Mouse (Mus musculus) forebrain, embryonic 14.5 days (tissue): ENCODE results near the gene Snrpa. TPM values are rescaled to one million over a fixed set of nuclear protein-coding genes. Genes with fewer than 3 reads are reported as not detected.

Experiments used
- ATAC-seq: fragments of 200-750 bp; cut with Nextera tagmentation; 2 replicates; pipeline ENCODE4 v1.8.0; 2017; ENCODE audit warnings: mild to moderate bottlenecking, moderate library complexity
- DNase-seq: peaks from one replicate; pipeline ENCODE4 v3.0.0-alpha.2; 2015; ENCODE audit warnings: low spot score
- H3K27ac ChIP-seq: fragments of 300-500 bp; sonication (generic); 2 replicates; pipeline ENCODE4 v1.5.1; 2014; ENCODE audit warnings: low read depth, mild to moderate bottlenecking, control low read depth, low read length, moderate library complexity
- H3K27me3 ChIP-seq: fragments of 300-500 bp; sonication (generic); replicated peaks from 2 replicates; pipeline ENCODE4 v1.6.1; 2014; ENCODE audit warnings: low read length, control low read depth, mixed read lengths; ENCODE audit not compliant: control insufficient read depth, insufficient read depth
- H3K36me3 ChIP-seq: fragments of 300-500 bp; sonication (generic); 2 replicates; pipeline ENCODE4 v1.6.1; 2014; ENCODE audit warnings: low read length, control low read depth; ENCODE audit not compliant: control insufficient read depth, insufficient read depth
- H3K4me1 ChIP-seq: fragments of 300-500 bp; sonication (generic); 2 replicates; pipeline ENCODE4 v1.6.1; 2014; ENCODE audit warnings: antibody characterized with exemption, low read length, control low read depth; ENCODE audit not compliant: control insufficient read depth, insufficient read depth
- H3K4me2 ChIP-seq: fragments of 300-500 bp; sonication (generic); 2 replicates; pipeline ENCODE4 v1.6.1; 2014; ENCODE audit warnings: mild to moderate bottlenecking, control low read depth, low read length
- H3K4me3 ChIP-seq: fragments of 300-500 bp; sonication (generic); 2 replicates; pipeline ENCODE4 v1.5.1; 2014; ENCODE audit warnings: low read depth, low read length, control low read depth
- H3K9ac ChIP-seq: fragments of 300-500 bp; sonication (generic); 2 replicates; pipeline ENCODE4 v1.6.1; 2014; ENCODE audit warnings: mild to moderate bottlenecking, low read length, control low read depth, moderate library complexity
- H3K9me3 ChIP-seq: fragments of 300-500 bp; sonication (generic); replicated peaks from 2 replicates; pipeline ENCODE4 v1.6.1; 2016; ENCODE audit warnings: low read length, control low read depth, mixed read lengths; ENCODE audit not compliant: control insufficient read depth
- WGBS: fragments of 180-500 bp; shearing (Covaris S2); extraction: QIAGEN DNeasy Blood & Tissue Kit; methylation state at CpG from one replicate; pipeline ENCODE4 v1.1.7; 2014; 5-methylcytosine and 5-hydroxymethylcytosine counted together
- polyA plus RNA-seq: library from polyadenylated mRNA; unstranded; fragments of >200 nt; fragmentation: Nextera tagmentation; extraction: Ambion mirVana; gene quantifications from 2 replicates; pipeline ENCODE4 v1.2.1, GENCODE M21; 2014

Snrpa gene
- polyA plus RNA-seq, 1 experiment from 2014 or later, result 273 TPM

GRCm38 (mm10) chr7:27231693-27232331 lies 35.7 kb upstream of the Snrpa start:
- ATAC-seq, result no peak
- H3K4me2 ChIP-seq, result no peak overlapping the region
- no peak overlapping the region for H3K4me3 ChIP-seq
- no peak overlapping the region for H3K9ac ChIP-seq
- H3K27me3 ChIP-seq, result no peaks in the 10 kb centered on the region
- H3K9me3 ChIP-seq, result no peaks in the 10 kb centered on the region
- no peaks in the 10 kb centered on the region for H3K36me3 ChIP-seq
- 79% methylated on average over 7 of the region's 7 CpGs for WGBS
- H3K4me1 ChIP-seq, result peaks cover 17% of the 10 kb centered on the region
- DNase-seq, result no peak
- H3K27ac ChIP-seq, result no peak overlapping the region

- no peak overlapping the region for H3K4me2 ChIP-seq
- ATAC-seq (no peak), DNase-seq (no peak)
- H3K4me3 ChIP-seq, result no peak overlapping the region
- no peaks in the 10 kb centered on the region for H3K9me3 ChIP-seq
- H3K9ac ChIP-seq, result no peak overlapping the region
- H3K36me3 ChIP-seq, result no peaks in the 10 kb centered on the region
- H3K4me1 ChIP-seq, result peaks cover 28% of the 10 kb centered on the region
- 73% methylated on average over 4 of the region's 4 CpGs for WGBS
- no peak overlapping the region for H3K27ac ChIP-seq
- H3K27me3 ChIP-seq, result no peaks in the 10 kb centered on the region
Measured at GRCm38 (mm10) chr7:27230781-27231180, 34.7 kb upstream of the Snrpa start.

GRCm38 (mm10) chr7:27228865-27229264 lies 32.8 kb upstream of the Snrpa start:
- 15% methylated on average over 6 of the region's 6 CpGs for WGBS
- H3K9ac ChIP-seq, result peak overlapping the region; percentile 79

GRCm38 (mm10) chr7:27228281-27228821 lies 32.3 kb upstream of the Snrpa start, which contains the start of gene Itpkc:
Itpkc (minus strand) TSS chr7:27228661.
- WGBS, result 0% methylated on average over 45 of the region's 49 CpGs
- H3K9me3 ChIP-seq, result no peaks in the 10 kb centered on the region
- ATAC-seq (peak; percentile 84), DNase-seq (peak; percentile 98)
- H3K36me3 ChIP-seq, result no peaks in the 10 kb centered on the region
- peaks cover 38% of the 10 kb centered on the region for H3K4me1 ChIP-seq
- peak within 1 kb of the TSS; percentile 66 for H3K4me3 ChIP-seq
- H3K4me2 ChIP-seq, result peak within 1 kb of the TSS; percentile 92
- peak within 1 kb of the TSS; percentile 70 for H3K27ac ChIP-seq
- H3K27me3 ChIP-seq, result no peaks in the 10 kb centered on the region
- H3K9ac ChIP-seq, result peak within 1 kb of the TSS; percentile 79

More at GRCm38 (mm10) chr7:27228865-27229264, 32.8 kb upstream of the Snrpa start:
- ATAC-seq (no peak), DNase-seq (no peak)
- Histone ChIP-seq H3K27ac (peak overlapping the region; percentile 70), H3K4me3 (peak overlapping the region; percentile 66), H3K36me3 (no peaks in the 10 kb centered on the region), H3K9me3 (no peaks in the 10 kb centered on the region), H3K27me3 (no peaks in the 10 kb centered on the region), H3K4me1 (peaks cover 43% of the 10 kb centered on the region), H3K4me2 (peak overlapping the region; percentile 92)

- peak overlapping the region; percentile 79 for H3K9ac ChIP-seq
- H3K36me3 ChIP-seq, result no peaks in the 10 kb centered on the region
- DNase-seq (no peak), ATAC-seq (no peak)
- no peaks in the 10 kb centered on the region for H3K9me3 ChIP-seq
- H3K27ac ChIP-seq, result peak overlapping the region; percentile 70; the same call in 1 of the 2 replicates
- H3K4me1 ChIP-seq, result peaks cover 37% of the 10 kb centered on the region
- peak overlapping the region; percentile 66 for H3K4me3 ChIP-seq
- WGBS, result 2% methylated on average over 10 of the region's 10 CpGs
- H3K27me3 ChIP-seq, result no peaks in the 10 kb centered on the region
- H3K4me2 ChIP-seq, result peak overlapping the region; percentile 92
Measured at GRCm38 (mm10) chr7:27227676-27228075, 31.6 kb upstream of the Snrpa start.

- Histone ChIP-seq H3K9me3 (no peaks in the 10 kb centered on the region), H3K36me3 (no peaks in the 10 kb centered on the region), H3K27me3 (no peaks in the 10 kb centered on the region), H3K27ac (no peak overlapping the region), H3K4me2 (peak overlapping the region; percentile 92), H3K9ac (peak overlapping the region; percentile 79), H3K4me3 (peak overlapping the region; percentile 66), H3K4me1 (peaks cover 37% of the 10 kb centered on the region)
- ATAC-seq (no peak), DNase-seq (no peak)
- WGBS, result 29% methylated on average over 9 of the region's 9 CpGs
Measured at GRCm38 (mm10) chr7:27227276-27227675, 31.2 kb upstream of the Snrpa start.

GRCm38 (mm10) chr7:27224877-27225575 lies 29.0 kb upstream of the Snrpa start:
- Histone ChIP-seq H3K9me3 (no peaks in the 10 kb centered on the region), H3K9ac (peak overlapping the region; percentile 79), H3K4me2 (peak overlapping the region; percentile 92), H3K36me3 (no peaks in the 10 kb centered on the region; the same call in 1 of the 2 replicates), H3K4me1 (peaks cover 37% of the 10 kb centered on the region), H3K27ac (no peak overlapping the region), H3K27me3 (no peaks in the 10 kb centered on the region), H3K4me3 (no peak overlapping the region)
- no peak for DNase-seq
- 78% methylated on average over 11 of the region's 11 CpGs for WGBS
- ATAC-seq, result no peak

GRCm38 (mm10) chr7:27222538-27222937 lies 26.5 kb upstream of the Snrpa start:
- ATAC-seq, result no peak
- peaks cover 16% of the 10 kb centered on the region for H3K36me3 ChIP-seq
- no peak overlapping the region for H3K4me2 ChIP-seq
- no peaks in the 10 kb centered on the region for H3K9me3 ChIP-seq
- no peaks in the 10 kb centered on the region for H3K27me3 ChIP-seq
- H3K4me1 ChIP-seq, result peaks cover 33% of the 10 kb centered on the region
- H3K27ac ChIP-seq, result no peak overlapping the region
- WGBS, result 93% methylated on average over 1 of the region's 1 CpGs
- no peak overlapping the region for H3K4me3 ChIP-seq
- DNase-seq, result no peak
- no peak overlapping the region for H3K9ac ChIP-seq

- H3K4me3 ChIP-seq, result no peak overlapping the region
- peaks cover 27% of the 10 kb centered on the region for H3K4me1 ChIP-seq
- peaks cover 17% of the 10 kb centered on the region for H3K36me3 ChIP-seq
- ATAC-seq (no peak), DNase-seq (no peak)
- no peak overlapping the region for H3K4me2 ChIP-seq
- 86% methylated on average over 6 of the region's 6 CpGs for WGBS
- no peaks in the 10 kb centered on the region for H3K27me3 ChIP-seq
- H3K27ac ChIP-seq, result no peak overlapping the region
- no peak overlapping the region for H3K9ac ChIP-seq
- H3K9me3 ChIP-seq, result no peaks in the 10 kb centered on the region
Measured at GRCm38 (mm10) chr7:27221939-27222338, 25.9 kb upstream of the Snrpa start.
